Mouse (Mus musculus): ENCODE measurements at regions not wholly inside any gene's neighbourhood (a gene's known extent, or its start where the extent isn't known, plus 50 kb on each side); places are given as distances from the start of the nearest gene placed in this dataset.

DNA sequence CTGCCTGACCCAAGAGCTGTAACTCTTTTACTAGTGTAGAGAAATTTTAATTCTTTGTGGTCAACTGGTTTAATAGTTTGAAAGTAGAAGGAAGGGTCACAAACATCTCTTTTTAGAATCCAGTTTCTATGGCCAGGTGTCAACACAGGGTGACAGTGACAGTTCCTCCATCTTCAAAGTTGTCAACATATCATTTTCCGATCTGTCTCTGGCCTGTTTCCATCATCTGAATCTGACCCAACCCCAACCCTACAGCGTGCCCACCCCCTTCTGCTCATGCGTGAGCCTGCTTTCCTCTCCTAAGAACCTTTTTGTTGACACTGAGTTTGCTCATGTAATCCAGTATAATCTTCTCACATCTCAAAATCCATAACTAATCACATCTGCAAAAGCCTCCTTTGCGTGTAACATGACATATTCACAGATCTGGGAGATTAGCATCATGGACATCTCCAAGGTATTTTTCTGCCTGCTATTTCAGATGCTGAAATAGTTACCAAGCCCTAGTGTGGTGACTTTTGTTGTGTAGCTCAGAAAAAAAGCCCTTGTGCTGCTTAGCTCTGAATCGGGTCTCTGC is 168.4 kb downstream of the B3gnt2 start:
- DNase-seq (ENCODE audit: low spot score in 2 of 2): no peak

DNA sequence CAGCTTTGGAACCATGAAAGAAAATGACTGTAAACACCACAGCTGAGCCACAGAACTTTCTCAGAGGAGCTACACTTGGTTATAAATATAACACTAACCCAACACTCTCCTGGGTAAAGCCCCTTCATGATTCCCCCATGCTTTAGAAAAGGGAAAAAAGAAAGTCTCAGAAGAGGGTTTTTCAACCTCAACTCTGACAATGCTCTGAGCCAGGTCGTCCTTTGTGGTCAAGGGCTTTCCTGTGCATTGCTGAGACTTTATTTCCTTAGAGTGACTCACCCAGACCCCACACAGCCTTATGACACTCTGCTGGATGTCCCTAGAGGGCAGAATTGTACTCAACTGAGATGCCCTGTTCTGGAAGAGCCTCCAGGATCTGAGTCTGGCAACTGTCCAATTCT is 167.8 kb downstream of the B3gnt2 start:
- peak; percentile 73 to 77 for DNase-seq (ENCODE audit: low spot score in 2 of 2)

DNA sequence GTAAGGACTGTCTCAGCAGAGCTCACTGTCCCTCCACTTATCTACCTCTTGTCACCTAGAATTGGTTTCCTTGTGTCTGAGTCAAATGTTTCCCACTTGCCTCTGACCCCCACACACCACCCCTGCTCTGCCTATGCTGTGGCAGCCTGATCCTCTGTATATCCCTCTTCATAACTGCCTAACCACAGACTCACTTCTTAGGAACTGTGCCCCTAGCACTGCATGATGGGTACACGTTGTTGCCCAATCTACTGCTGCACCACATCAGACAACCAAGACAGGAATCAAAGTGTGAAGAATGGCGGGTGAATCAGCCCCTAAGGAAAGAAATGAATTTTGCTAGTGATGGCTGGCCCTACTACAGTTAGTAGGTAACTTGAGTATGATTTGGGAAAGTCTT is 167.4 kb downstream of the B3gnt2 start:
- DNase-seq (ENCODE audit: low spot score in 2 of 2): no peak

DNA sequence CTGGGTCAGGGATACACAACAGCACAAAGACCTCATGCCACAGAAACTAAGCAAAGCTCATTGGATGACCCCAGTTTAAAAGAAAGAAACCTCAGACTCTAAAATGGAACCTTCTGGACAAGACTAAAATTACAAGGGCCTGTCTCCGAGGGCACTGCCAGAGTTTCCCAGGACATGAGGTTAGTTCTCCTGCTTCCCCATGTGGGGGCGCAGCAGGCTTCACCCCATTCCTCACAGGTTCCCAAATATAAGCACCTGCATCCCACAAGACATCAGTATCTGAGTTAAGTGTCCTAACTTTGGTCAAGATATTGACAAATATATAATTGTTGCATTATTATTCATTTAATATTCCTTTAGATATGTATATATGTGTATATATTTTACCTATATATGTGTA is 166.8 kb downstream of the B3gnt2 start:
- no peak for DNase-seq (ENCODE audit: low spot score in 2 of 2)

DNA sequence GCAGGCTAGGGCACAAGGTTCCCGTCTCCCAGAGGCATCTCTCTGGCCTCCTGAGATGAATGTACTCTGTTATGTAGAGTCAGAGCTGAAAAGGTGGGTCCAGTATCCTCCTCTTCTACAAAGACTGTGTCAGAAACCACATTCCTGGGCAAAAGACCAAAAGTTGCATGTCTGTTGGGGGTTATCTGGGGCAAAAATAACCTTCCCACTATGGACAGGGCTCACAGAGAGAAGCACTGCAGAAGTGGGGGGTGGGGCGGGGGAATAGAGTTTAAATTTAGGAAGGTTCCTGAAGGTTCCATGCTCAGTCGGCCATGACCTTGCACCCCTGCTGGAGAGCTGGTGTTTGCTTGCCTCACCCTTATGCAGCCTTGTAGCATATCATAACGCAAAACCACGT is 165.9 kb downstream of the B3gnt2 start:
- no peak for DNase-seq (ENCODE audit: low spot score in 2 of 2)

DNA sequence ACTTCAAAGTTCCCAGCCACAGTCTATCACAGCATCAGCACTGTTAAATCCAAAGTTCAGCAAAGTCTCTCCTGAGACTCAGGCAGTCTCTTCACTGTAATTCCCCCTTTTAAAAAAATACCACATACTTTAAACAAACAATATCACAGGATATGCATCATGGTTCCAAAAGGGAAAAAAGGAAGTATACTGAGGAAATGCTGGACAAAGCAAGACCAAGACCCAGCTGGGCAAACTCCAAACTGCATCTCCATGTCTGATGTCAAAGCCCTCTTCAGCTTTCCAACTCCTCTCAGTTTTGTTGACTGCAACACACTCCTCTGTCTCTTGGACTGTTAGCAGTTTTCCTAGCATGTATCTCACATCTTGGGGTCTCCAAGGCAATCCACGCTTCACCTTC is 165.5 kb downstream of the B3gnt2 start:
- DNase-seq (ENCODE audit: low spot score in 2 of 2): no peak

DNA sequence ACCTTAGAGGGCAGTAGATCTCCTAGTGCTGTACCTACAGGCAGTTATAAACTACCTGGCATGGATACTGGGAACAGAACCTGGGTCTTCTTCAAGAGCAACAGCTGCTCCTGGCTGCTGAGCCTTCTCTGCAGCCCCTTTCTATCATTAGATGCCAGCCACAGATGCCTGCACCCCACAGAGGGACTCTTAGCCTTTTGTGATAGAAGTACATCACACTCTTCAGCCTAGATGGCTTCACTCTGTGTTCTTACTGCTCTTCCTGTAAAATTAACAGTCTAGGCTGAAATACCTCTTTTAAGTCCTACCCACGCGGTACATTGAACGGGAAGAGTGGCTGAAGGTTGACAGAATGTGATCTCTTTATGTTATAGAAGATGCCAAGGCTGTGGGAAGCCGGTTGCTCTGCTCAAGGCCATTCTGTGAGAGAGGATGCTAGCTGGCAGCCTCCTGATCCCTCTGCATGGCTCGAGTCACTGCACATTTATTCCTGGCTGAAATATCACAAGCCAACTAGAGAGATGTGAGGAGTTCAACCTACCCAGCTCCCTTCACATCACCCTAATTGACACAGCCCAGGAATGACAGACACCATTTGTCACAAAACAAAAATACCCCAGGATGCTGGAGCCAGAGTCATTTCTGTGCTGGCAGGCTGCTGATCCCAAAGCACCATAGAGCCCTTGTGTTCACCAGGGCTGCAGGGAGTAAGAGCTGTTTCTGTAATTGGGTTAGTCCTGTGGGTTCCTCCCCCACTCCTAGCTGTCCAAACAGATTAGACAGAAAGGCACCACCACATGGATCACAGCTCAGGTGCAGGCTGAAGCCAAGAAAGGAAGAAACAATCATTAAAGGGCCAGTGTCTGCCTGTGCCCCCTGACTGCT is 162.5 kb downstream of the B3gnt2 start:
- DNase-seq (ENCODE audit: low spot score in 2 of 2): no peak

DNA sequence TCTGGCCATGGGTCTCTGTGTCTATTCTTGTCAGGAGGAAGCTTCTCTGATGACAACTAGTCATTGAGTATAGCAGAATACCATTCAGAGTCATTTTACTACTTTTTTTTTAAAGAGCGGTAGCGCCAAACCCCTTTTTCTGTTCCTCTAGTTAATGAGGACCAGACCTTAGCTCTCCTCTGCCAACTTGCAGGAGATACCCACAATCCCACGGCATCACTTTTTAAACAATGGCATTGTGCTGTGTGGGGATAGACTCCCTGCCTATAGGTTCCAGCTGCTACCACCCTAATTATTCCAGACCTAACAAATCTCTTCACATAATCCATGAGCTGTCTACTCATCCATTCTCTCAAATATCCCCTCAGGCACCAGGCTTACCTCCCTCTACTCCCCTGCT is 154.7 kb downstream of the B3gnt2 start:
- DNase-seq (ENCODE audit: low spot score in 2 of 2): no peak

Data from natural killer cell, adult 2 months (primary cell).